Mouse (Mus musculus): Measurements from ENCODE around the gene Lhx2.
A peak's percentile ranks its signal among the peaks of the same experiment; 100 is the strongest.

Gene Lhx2

DNA sequence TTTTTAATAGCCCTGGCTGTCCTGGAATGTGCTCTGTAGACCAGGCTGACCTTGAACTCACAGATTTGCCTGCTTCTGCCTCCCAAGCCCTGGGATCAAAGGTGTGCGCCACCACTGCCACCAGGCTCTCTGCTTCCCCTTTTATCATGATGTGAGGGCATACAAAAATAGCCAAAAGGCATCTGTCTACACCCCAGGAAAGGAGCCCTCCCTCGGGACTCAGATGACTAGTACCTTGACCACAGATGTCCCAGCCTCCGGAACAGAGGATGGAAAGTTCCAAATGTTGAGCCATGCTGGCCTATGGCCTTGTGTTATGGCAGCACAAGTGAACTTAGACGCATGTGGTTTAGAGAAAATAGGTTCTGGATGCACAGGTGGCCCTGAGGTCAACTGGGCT is 66.3 kb downstream of the Lhx2 start:
- no peak for DNase-seq (ENCODE audit: extremely low spot score, low spot score)

DNA sequence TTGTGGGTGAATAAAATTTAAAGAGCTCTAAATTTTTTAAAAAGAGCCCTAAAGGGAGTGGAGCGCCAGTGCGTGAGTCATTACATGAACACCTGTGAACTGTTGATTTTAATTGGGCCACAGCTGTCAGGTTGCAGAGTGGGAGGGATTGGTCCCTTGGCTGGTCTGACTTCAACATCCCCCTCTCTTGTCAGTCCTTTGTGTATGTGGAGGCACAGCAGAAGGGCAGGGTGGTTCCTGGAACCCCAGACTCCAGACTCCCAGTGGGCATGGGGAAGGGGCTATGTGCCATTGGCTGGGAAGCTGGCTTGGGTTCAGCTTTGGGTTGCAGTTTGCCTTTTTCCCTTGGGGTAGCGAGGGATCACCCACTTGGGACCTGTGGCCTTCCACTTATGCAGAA is 70.2 kb downstream of the Lhx2 start:
- no peak for DNase-seq (ENCODE audit: extremely low spot score, low spot score)

DNA sequence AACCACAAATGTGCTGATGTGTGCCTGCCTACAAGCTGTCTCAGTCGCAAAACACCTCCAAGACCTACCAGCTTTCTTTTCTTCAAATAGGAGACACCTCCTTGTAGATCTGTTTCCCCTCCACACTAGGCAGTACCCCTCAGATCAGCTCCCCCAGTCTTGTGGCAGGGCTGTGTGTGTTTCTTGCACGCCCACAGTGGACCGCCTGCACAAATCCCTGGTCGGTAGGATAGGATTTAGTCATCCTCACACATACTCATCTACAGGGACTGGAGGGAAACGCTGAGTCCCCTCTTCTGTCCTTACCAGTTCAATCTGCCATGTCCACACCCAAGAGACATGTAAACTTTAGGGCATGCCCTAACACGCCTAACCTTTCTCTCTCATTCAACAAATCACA is 71.1 kb downstream of the Lhx2 start:
- DNase-seq (ENCODE audit: extremely low spot score, low spot score) = no peak

DNA sequence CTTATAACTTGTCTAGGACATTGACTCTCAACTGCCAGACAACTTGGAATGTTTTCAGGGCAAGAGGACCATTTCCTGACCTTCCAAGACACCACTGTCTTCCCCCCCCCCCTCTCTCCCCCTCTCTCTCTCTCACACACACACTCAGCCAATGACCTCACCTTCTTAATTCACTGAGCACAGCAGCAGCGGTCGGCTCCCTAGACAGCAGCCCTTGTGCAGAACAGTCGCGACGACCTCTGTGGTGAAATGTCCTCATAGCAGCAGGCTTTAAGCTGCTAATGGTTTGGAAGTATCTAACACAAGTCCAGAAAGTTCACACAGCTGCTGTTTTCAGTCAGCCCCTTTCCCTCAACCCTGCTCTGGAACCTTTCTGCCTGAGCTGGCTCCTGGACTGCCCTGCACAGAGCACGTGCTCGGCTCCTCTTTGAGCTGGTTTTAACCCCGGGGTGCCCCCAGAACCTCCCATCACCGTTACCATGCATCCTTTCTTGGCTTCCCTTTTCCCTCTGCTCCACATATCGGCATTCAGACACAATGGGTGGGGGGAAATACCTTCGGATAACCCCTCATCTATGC is 73.6 kb downstream of the Lhx2 start:
- DNase-seq (ENCODE audit: extremely low spot score, low spot score) = no peak

DNA sequence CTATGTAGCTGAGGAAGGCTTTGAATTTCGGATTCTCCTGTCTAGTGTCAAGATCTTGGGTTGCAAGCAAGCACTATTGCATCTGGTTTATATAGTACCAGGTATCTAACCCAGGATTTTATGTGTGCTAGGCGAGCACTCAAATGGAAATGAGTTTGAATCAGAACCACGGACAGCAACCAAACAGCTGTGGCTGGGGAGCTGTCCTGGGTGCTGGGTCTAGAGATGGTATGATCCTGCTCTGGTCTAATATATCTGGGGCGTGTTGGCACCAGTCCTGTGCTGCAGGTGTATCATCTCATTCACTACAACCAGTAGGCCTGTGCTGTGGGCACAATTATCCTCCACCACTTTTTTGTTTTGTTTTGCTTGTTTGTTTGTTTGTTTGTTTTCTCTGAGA is 78.9 kb downstream of the Lhx2 start:
- DNase-seq (ENCODE audit: extremely low spot score, low spot score) = peak; percentile 81

Data from neural tube, embryonic 10.5 days (tissue).